Mouse (Mus musculus) cerebellum, adult 2 months (tissue): ENCODE measurements around the gene Txnrd2. TPM values are rescaled to one million over a fixed set of nuclear protein-coding genes. Genes with fewer than 3 reads are reported as not detected.

Source experiments
- DNase-seq, 2 experiments: peaks; one replicate each; pipeline ENCODE4 v3.0.0; 2021
- H3K27ac ChIP-seq: fragments of 200-500 bp; 2 replicates; pipeline ENCODE4 v1.5.1; 2012; ENCODE audit warnings: low read length, control low read depth, inconsistent platforms; ENCODE audit not compliant: insufficient read depth
- H3K27me3 ChIP-seq: fragments of 200-500 bp; 2 replicates; pipeline ENCODE4 v1.6.1; 2012; ENCODE audit warnings: inconsistent platforms, mild to moderate bottlenecking, low read length, moderate library complexity; ENCODE audit not compliant: control insufficient read depth, insufficient read depth
- H3K4me1 ChIP-seq: fragments of 200-500 bp; 2 replicates; pipeline ENCODE4 v1.6.1; 2011; ENCODE audit warnings: low read length; ENCODE audit not compliant: control insufficient read depth, insufficient read depth
- H3K4me3 ChIP-seq: fragments of 200-500 bp; replicated peaks from 2 replicates; pipeline ENCODE3; 2011; ENCODE audit warnings: mild to moderate bottlenecking, low read depth, low read length, control low read depth; ENCODE audit not compliant: insufficient read depth
- CTCF ChIP-seq: fragments of 200-500 bp; IDR thresholded peaks from 2 replicates; pipeline ENCODE4 v1.5.1; 2011; ENCODE audit warnings: low read depth, mild to moderate bottlenecking, control low read depth, low read length, moderate library complexity, borderline replicate concordance; ENCODE audit not compliant: insufficient read depth
- POLR2A ChIP-seq: fragments of 200-500 bp; IDR thresholded peaks from 2 replicates; pipeline ENCODE4 v1.6.1; 2011; ENCODE audit warnings: low read length, control low read depth, borderline replicate concordance; ENCODE audit not compliant: insufficient read depth
- WGBS: fragments of 180-500 bp; shearing (Covaris S2); methylation state at CpG from one replicate; pipeline ENCODE4 v1.1.7; 2018; 5-methylcytosine and 5-hydroxymethylcytosine counted together
- polyA plus RNA-seq: library from polyadenylated mRNA; depleted of rRNA; stranded (reverse); fragments of >200 nt; gene quantifications from 2 replicates; pipeline ENCODE4 v1.2.3, GENCODE M21; 2012

The Txnrd2 gene
- polyA plus RNA-seq, 1 experiment: 20.6 TPM

- Histone ChIP-seq H3K4me1 (no peaks in the 10 kb centered on the region), H3K4me3 (no peak overlapping the region), H3K27ac (no peak overlapping the region), H3K27me3 (no peaks in the 10 kb centered on the region)
- TF ChIP-seq POLR2A (no peak), CTCF (no peak)
- 97% methylated on average over 2 of the region's 2 CpGs for WGBS
- no peak for DNase-seq
Measured at GRCm38 (mm10) chr16:18486126-18486525, 59.9 kb downstream of the Txnrd2 start.

DNA sequence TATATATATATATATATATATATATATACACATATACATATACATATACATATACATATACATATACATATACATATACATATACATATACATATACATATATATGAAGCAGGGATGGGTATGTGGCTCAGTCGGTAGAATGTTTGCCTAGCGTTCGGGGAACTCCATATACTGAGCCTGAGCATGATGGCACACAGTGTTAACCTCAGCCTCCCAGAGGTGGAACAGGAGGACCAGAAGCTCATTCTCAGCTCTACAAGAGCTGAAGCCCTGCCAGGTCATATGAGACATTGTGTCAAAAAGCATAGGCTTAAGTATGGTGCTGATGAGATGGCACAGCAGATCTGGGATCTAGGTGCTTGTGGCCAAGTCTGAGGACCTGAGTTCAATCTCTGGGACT, 64.1 kb downstream of the Txnrd2 start:
- Histone ChIP-seq H3K4me3 (no peak overlapping the region), H3K4me1 (no peaks in the 10 kb centered on the region), H3K27me3 (no peaks in the 10 kb centered on the region), H3K27ac (no peak overlapping the region)
- TF ChIP-seq CTCF (no peak), POLR2A (no peak)
- no peak for DNase-seq
- WGBS: 94% methylated on average over 3 of the region's 3 CpGs

DNA sequence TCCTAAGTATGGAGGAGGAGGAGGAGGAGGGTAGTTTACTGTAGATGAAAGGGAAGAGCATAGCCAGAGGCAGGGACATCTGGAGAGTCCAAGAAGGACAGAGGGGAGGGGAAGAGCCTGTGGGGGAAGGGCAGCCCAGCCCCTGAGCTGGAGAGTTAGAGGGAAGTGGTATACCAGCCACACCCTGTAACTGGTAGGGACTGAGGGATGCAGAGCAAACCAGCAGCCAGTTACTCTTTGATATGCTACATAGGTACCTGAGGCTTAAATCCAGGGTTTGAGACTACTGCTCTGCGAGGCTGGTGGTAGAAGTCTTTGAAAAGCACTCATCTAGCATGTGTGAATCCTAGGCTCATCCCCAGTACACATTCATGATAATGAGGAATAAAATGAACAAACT, 64.7 kb downstream of the Txnrd2 start:
- Histone ChIP-seq H3K4me3 (no peak overlapping the region), H3K27me3 (no peaks in the 10 kb centered on the region), H3K27ac (no peak overlapping the region), H3K4me1 (no peaks in the 10 kb centered on the region)
- no peak for TF ChIP-seq CTCF
- 68% methylated on average over 1 of the region's 1 CpGs for whole genome bisulfite sequencing
- no peak for DNase-seq

- Histone ChIP-seq H3K27me3 (no peaks in the 10 kb centered on the region), H3K4me1 (peaks cover 18% of the 10 kb centered on the region), H3K4me3 (peak overlapping the region; percentile 94), H3K27ac (peak overlapping the region; percentile 62)
- TF ChIP-seq POLR2A: no peak
- TF ChIP-seq CTCF: no peak
- DNase-seq: no peak
- 5% methylated on average over 6 of the region's 6 CpGs for WGBS
Measured at GRCm38 (mm10) chr16:18497865-18498515, 71.8 kb downstream of the Txnrd2 start.

DNA sequence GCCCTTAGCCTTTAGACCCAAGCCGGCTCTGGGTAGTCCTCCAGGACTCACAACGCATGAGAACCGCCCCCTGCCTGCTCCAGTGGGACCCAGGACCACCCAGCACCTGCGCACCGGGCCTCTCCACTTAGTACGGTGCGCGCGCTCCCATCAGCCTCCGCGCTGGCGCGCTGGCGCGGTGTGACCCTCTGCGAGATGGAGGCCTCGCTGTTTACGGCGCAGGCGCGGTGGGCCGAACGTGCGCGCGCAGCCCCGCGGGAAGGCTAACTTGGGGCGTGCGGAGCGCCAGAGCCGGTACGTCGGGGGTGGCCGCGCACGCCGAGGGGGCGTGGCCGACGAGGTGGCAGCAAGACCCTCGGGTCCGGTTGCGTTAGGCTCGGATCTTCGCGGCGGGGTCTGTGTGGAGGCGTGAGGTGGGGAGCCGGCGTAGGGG, 72.4 kb downstream of the Txnrd2 start, which contains the start of the genes Gnb1l and Rtl10:
Gnb1l (plus strand) TSS at position 156 of the 433 bp plus-strand sequence.
Rtl10 (plus strand) TSS at position 344 of the 433 bp plus-strand sequence.
- peak; percentile 95 for DNase-seq
- WGBS: under 1% methylated on average over 51 of the region's 51 CpGs
- TF ChIP-seq POLR2A (peak; percentile 93), CTCF (no peak)
- Histone ChIP-seq H3K27me3 (no peaks in the 10 kb centered on the region), H3K27ac (peak within 1 kb of the TSS; percentile 62), H3K4me1 (peaks cover 18% of the 10 kb centered on the region), H3K4me3 (peak within 1 kb of the TSS; percentile 94)

- Histone ChIP-seq H3K27ac (no peak overlapping the region), H3K4me3 (peak overlapping the region; percentile 94), H3K27me3 (no peaks in the 10 kb centered on the region), H3K4me1 (peaks cover 18% of the 10 kb centered on the region)
- TF ChIP-seq CTCF (no peak), POLR2A (no peak)
- WGBS: under 1% methylated on average over 24 of the region's 24 CpGs
- DNase-seq: no peak
Measured at GRCm38 (mm10) chr16:18498996-18499395, 72.8 kb downstream of the Txnrd2 start.

- TF ChIP-seq CTCF (no peak), POLR2A (no peak)
- Histone ChIP-seq H3K27ac (no peak overlapping the region), H3K27me3 (no peaks in the 10 kb centered on the region), H3K4me1 (peaks cover 18% of the 10 kb centered on the region), H3K4me3 (no peak overlapping the region)
- no peak for DNase-seq
- WGBS: 94% methylated on average over 6 of the region's 6 CpGs
Measured at GRCm38 (mm10) chr16:18501531-18501930, 75.3 kb downstream of the Txnrd2 start.

DNA sequence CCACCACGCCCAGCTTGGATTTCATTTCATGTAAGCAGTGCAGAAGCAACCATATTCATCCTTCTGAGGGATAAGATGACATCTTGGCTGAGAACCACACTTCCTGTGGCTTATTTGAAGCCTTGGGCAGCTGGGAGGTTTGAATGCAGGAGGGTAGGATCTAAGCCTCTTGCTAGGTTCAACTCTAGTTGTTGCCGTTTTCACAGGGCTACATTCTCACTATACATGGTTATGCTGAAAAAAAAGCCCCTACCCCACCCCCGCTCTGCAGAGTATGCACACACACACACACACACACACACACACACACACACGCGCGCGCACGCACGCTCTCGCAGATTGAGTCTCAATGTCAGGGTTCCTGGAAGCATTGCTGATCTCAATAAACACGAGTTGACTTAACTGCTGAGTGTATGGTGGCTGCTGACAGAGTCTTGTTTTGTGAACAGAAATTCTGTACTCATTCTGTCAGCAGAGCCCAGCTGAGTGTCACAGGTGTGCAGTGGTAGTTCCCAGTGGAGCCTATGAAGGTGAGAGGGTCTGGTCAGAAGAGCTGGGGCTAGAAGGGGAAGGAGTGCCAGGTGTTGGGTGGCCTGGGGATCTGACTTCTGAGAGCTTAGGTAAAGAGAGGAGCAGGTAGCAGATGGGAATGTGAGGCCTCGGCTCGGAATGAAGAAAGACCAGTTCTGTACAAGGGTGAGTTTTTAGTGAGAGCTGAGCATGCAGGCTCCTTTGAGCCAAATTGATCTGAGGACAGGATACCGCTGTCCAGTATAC, 77.6 kb downstream of the Txnrd2 start:
- WGBS: 94% methylated on average over 14 of the region's 14 CpGs
- H3K27me3 ChIP-seq: no peaks in the 10 kb centered on the region

More for the DNA sequence above, 77.6 kb downstream of the Txnrd2 start:
- no peak for DNase-seq
- Histone ChIP-seq H3K4me3 (no peak overlapping the region), H3K27ac (no peak overlapping the region), H3K4me1 (peaks cover 15% of the 10 kb centered on the region; the same call in 1 of the 2 replicates)
- TF ChIP-seq CTCF: no peak
